Mouse (Mus musculus): ENCODE measurements at regions not wholly inside any gene's neighbourhood (a gene's known extent, or its start where the extent isn't known, plus 50 kb on each side); places are given as distances from the start of the nearest gene placed in this dataset.
A peak's percentile ranks its signal among the peaks of the same experiment; 100 is the strongest.
"Not testable (repeated sequence)": the region's sequence is repeated elsewhere in the genome, so short reads cannot be mapped to it uniquely, and the experiment has no call there.

DNA sequence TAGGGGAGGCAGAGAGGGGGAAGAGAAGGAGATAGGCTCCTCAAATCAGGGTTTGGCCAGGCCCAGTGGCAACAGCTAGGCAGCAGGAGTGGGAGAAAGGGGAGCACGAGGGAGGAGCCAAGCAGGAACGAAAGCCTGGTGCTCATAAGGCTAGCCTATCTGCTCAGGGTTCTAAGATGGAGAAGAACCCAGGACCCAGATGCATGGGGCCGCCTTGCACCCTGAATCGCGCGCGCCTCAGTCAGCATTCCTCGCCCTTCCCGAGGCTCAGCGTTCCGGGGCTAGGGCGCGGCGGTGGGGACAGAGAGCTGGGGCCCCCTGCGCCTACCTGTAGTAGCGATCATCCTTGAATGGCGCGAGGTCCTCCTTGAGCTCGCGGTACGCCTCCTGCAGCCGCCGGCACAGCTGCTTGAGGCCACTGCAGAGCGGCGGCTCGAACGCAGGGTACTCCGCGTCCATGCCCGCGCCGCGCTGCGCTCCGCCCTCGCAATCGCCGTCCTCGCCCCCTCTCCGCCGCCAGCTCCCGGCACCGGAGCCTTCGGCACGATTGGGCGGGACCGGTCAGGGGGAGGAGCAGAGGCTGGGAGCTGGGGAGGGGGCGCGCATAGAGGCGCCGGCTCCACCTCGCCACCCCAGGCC, 60.1 kb downstream of the Dynlt1b start:
- H3K9ac ChIP-seq (ENCODE audit: low read depth, low read length); H3K9me3 ChIP-seq (ENCODE audit: control insufficient read depth, low read length); H3K36me3 ChIP-seq (ENCODE audit: control insufficient read depth, insufficient read depth, low read length); ATAC-seq (replicated peaks; ENCODE audit: low FRiP score); H3K27ac ChIP-seq (ENCODE audit: low read depth, low read length); H3K4me1 ChIP-seq (replicated peaks; ENCODE audit: control insufficient read depth, insufficient read depth, low read length); H3K4me3 ChIP-seq (ENCODE audit: low read depth, low read length); DNase-seq (ENCODE audit: low spot score): not testable (repeated sequence)
- Histone ChIP-seq H3K27me3 (replicated peaks; ENCODE audit: control insufficient read depth, insufficient read depth, low read length) (peaks cover 11% of the 10 kb centered on the region), H3K4me2 (peak overlapping the region; percentile 37; the same call in 1 of the 2 replicates)
- WGBS, result 2% methylated on average over 19 of the region's 52 CpGs

DNA sequence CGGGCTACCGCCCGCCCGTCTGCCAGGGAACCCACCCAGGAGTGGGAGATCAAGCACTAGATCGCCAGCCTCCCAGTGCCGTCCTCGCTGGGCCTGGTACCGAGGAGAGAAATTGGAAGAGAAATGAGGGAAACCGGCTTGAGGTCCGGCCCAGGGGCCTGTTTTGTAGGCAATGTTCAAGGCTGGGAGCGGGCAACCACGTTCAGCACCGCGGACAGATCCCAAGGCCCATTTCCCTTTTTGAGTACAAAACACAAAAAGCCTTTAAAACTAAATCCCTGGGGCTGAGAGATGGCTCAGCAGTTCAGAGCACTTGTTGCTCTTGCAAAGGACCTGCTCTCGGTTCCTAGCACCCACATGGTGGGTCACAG, 60.6 kb downstream of the Dynlt1b start:
- not testable (repeated sequence) for H3K9ac ChIP-seq (ENCODE audit: low read depth, low read length); ATAC-seq (replicated peaks; ENCODE audit: low FRiP score); DNase-seq (ENCODE audit: low spot score); H3K27ac ChIP-seq (ENCODE audit: low read depth, low read length); H3K4me3 ChIP-seq (ENCODE audit: low read depth, low read length); H3K36me3 ChIP-seq (ENCODE audit: control insufficient read depth, insufficient read depth, low read length); H3K4me2 ChIP-seq; H3K4me1 ChIP-seq (replicated peaks; ENCODE audit: control insufficient read depth, insufficient read depth, low read length); H3K9me3 ChIP-seq (ENCODE audit: control insufficient read depth, low read length)
- WGBS, result no CpG with 5 or more reads among the region's 15 CpGs
- H3K27me3 ChIP-seq (replicated peaks; ENCODE audit: control insufficient read depth, insufficient read depth, low read length), result peaks cover 11% of the 10 kb centered on the region

DNA sequence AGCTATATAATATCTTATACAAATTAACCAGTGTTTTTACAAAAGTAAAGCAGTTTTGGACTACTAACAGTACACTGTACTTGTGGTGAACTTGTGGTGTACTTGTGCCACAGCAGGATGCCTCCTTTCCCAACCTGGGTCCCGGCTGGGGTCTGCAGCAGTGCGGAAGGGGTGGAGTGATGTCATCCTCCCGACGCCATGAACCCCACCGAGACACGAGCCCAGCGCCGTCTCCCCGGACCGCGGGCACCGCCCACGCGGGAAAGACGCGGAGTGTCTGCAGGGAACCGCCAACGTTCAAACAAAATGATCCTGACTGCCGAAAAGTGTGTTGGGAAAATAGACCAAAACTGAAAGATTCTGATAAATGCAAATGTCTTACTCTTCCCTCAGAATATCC, 62.6 kb downstream of the Dynlt1b start:
- not testable (repeated sequence) for H3K36me3 ChIP-seq (ENCODE audit: control insufficient read depth, insufficient read depth, low read length); H3K4me3 ChIP-seq (ENCODE audit: low read depth, low read length); H3K27me3 ChIP-seq (replicated peaks; ENCODE audit: control insufficient read depth, insufficient read depth, low read length); DNase-seq (ENCODE audit: low spot score); ATAC-seq (replicated peaks; ENCODE audit: low FRiP score); H3K9ac ChIP-seq (ENCODE audit: low read depth, low read length); H3K4me1 ChIP-seq (replicated peaks; ENCODE audit: control insufficient read depth, insufficient read depth, low read length); H3K9me3 ChIP-seq (ENCODE audit: control insufficient read depth, low read length); H3K27ac ChIP-seq (ENCODE audit: low read depth, low read length)
- 22% methylated on average over 19 of the region's 19 CpGs for WGBS
- 0 out of 2 replicates have a peak overlapping the region, but pooled peaks have one; percentile 3 for H3K4me2 ChIP-seq

DNA sequence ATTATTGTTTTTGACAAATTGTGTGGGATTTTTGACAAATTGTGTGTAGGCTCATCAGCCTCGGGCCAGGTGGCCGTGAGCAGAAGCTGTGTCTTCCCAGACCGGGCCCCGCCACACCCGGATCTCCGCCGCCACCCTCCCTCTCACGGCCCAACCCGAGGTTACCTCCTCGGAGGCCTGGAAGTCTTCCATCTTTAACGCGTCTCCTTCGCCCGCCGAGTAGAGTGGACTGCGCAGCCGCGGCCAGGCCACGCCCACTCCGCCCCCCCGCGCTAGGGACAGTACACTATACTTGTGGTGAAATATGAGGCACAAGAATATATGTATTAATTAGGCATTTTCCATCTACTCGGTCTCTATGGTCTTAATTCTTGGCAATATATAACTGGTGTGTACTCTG, 63.0 kb downstream of the Dynlt1b start:
- peak; percentile 56 for DNase-seq (ENCODE audit: low spot score)
- H3K9ac ChIP-seq (ENCODE audit: low read depth, low read length); H3K4me3 ChIP-seq (ENCODE audit: low read depth, low read length); H3K4me1 ChIP-seq (replicated peaks; ENCODE audit: control insufficient read depth, insufficient read depth, low read length); H3K9me3 ChIP-seq (ENCODE audit: control insufficient read depth, low read length); ATAC-seq (replicated peaks; ENCODE audit: low FRiP score); H3K36me3 ChIP-seq (ENCODE audit: control insufficient read depth, insufficient read depth, low read length); H3K27me3 ChIP-seq (replicated peaks; ENCODE audit: control insufficient read depth, insufficient read depth, low read length); H3K27ac ChIP-seq (ENCODE audit: low read depth, low read length): not testable (repeated sequence)
- 35% methylated on average over 22 of the region's 23 CpGs for WGBS
- H3K4me2 ChIP-seq, result peak overlapping the region; percentile 18; the same call in 1 of the 2 replicates

- 84% methylated on average over 9 of the region's 9 CpGs for WGBS
- H3K27me3 ChIP-seq (replicated peaks; ENCODE audit: control insufficient read depth, insufficient read depth, low read length); H3K27ac ChIP-seq (ENCODE audit: low read depth, low read length); ATAC-seq (replicated peaks; ENCODE audit: low FRiP score); H3K36me3 ChIP-seq (ENCODE audit: control insufficient read depth, insufficient read depth, low read length); H3K4me2 ChIP-seq; H3K4me1 ChIP-seq (replicated peaks; ENCODE audit: control insufficient read depth, insufficient read depth, low read length); H3K9ac ChIP-seq (ENCODE audit: low read depth, low read length); H3K9me3 ChIP-seq (ENCODE audit: control insufficient read depth, low read length); H3K4me3 ChIP-seq (ENCODE audit: low read depth, low read length); DNase-seq (ENCODE audit: low spot score): not testable (repeated sequence)
Measured at GRCm38 (mm10) chr17:6496491-6496890, 66.6 kb downstream of the Dynlt1b start.

DNA sequence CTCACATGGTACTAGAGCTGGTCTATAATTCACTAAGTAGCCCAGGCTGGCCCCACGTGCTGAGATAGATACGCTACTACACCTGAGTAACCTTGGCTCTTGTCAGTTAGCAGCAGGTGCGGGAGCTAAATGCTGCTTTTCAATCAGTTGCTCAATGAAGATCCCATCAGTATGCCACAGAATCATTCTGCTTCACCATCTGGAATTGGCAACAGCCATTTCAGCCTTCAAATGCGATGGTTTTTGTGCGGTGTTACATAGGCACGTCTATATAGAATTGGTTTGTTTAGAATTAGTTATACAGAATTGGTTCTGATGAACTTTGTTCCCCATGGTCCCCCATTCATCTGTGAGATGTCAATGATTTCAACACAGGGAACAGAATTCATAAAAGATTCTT, 72.8 kb downstream of the Dynlt1b start:
- H3K27me3 ChIP-seq (replicated peaks; ENCODE audit: control insufficient read depth, insufficient read depth, low read length); H3K9ac ChIP-seq (ENCODE audit: low read depth, low read length); ATAC-seq (replicated peaks; ENCODE audit: low FRiP score); H3K4me1 ChIP-seq (replicated peaks; ENCODE audit: control insufficient read depth, insufficient read depth, low read length); H3K4me3 ChIP-seq (ENCODE audit: low read depth, low read length); H3K9me3 ChIP-seq (ENCODE audit: control insufficient read depth, low read length); DNase-seq (ENCODE audit: low spot score); H3K4me2 ChIP-seq; H3K36me3 ChIP-seq (ENCODE audit: control insufficient read depth, insufficient read depth, low read length); H3K27ac ChIP-seq (ENCODE audit: low read depth, low read length): not testable (repeated sequence)
- WGBS, result 83% methylated on average over 4 of the region's 6 CpGs

DNA sequence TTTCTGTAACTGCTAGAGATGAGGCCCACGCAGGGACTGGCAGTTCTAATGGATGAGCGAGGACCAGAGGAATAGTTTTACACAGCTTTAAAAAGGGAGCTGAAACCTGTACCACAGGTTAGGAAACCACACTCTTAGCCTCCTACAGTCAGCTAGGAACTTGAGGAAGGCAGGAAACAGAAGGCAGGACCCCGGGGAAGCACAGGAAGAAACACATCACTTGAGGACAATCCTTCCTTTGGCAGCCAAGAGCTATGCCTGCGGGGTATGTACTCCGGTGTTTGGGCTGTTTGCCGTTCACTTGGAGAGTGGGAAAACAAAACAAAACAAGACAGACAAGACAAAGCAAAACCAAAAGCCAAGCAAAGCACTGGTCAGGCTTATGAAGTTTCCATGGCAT, 76.0 kb downstream of the Dynlt1b start:
- not testable (repeated sequence) for H3K9ac ChIP-seq (ENCODE audit: low read depth, low read length); H3K4me1 ChIP-seq (replicated peaks; ENCODE audit: control insufficient read depth, insufficient read depth, low read length); H3K27me3 ChIP-seq (replicated peaks; ENCODE audit: control insufficient read depth, insufficient read depth, low read length); ATAC-seq (replicated peaks; ENCODE audit: low FRiP score); H3K27ac ChIP-seq (ENCODE audit: low read depth, low read length); H3K4me2 ChIP-seq; H3K36me3 ChIP-seq (ENCODE audit: control insufficient read depth, insufficient read depth, low read length); H3K9me3 ChIP-seq (ENCODE audit: control insufficient read depth, low read length); DNase-seq (ENCODE audit: low spot score); H3K4me3 ChIP-seq (ENCODE audit: low read depth, low read length)
- 79% methylated on average over 6 of the region's 6 CpGs for WGBS

- H3K4me2 ChIP-seq; H3K27me3 ChIP-seq (replicated peaks; ENCODE audit: control insufficient read depth, insufficient read depth, low read length); H3K9ac ChIP-seq (ENCODE audit: low read depth, low read length); ATAC-seq (replicated peaks; ENCODE audit: low FRiP score); H3K9me3 ChIP-seq (ENCODE audit: control insufficient read depth, low read length); DNase-seq (ENCODE audit: low spot score); H3K27ac ChIP-seq (ENCODE audit: low read depth, low read length); H3K36me3 ChIP-seq (ENCODE audit: control insufficient read depth, insufficient read depth, low read length); H3K4me1 ChIP-seq (replicated peaks; ENCODE audit: control insufficient read depth, insufficient read depth, low read length); H3K4me3 ChIP-seq (ENCODE audit: low read depth, low read length): not testable (repeated sequence)
- 84% methylated on average over 5 of the region's 8 CpGs for WGBS
Measured at GRCm38 (mm10) chr17:6515128-6515527, 85.2 kb downstream of the Dynlt1b start.

GRCm38 (mm10) chr17:6519107-6519506, 82.4 kb upstream of the Dynlt1c start:
- H3K36me3 ChIP-seq (ENCODE audit: control insufficient read depth, insufficient read depth, low read length); DNase-seq (ENCODE audit: low spot score); H3K27ac ChIP-seq (ENCODE audit: low read depth, low read length); H3K4me2 ChIP-seq; H3K27me3 ChIP-seq (replicated peaks; ENCODE audit: control insufficient read depth, insufficient read depth, low read length); H3K4me3 ChIP-seq (ENCODE audit: low read depth, low read length); H3K9ac ChIP-seq (ENCODE audit: low read depth, low read length); H3K4me1 ChIP-seq (replicated peaks; ENCODE audit: control insufficient read depth, insufficient read depth, low read length); H3K9me3 ChIP-seq (ENCODE audit: control insufficient read depth, low read length); ATAC-seq (replicated peaks; ENCODE audit: low FRiP score): not testable (repeated sequence)
- 68% methylated on average over 5 of the region's 6 CpGs for WGBS
